In genomic region chr8:121706956-121707355, GRCm38 (mm10) we compare ENCODE assay signal across 23 mouse cellular contexts. TPM values are rescaled to one million over a fixed set of nuclear protein-coding genes. Genes with fewer than 3 reads are reported as not detected.
"Had no signal": no experiment of that assay in that cellular context is flagged by ENCODE, and none has a peak within 500 bp of the region (broad histone marks: within the 10 kb centered on the region; RNA-seq: fewer than 3 reads in every experiment).

No protein-coding gene starts in this region.

- H3K27ac ChIP-seq: heart, adult 2 months; heart, embryonic 13.5 days; heart, embryonic 15.5 days; hindbrain, embryonic 13.5 days; hindbrain, embryonic 15.5 days; hindbrain, postnatal 0 days; kidney, embryonic 15.5 days; limb, embryonic 13.5 days; limb, embryonic 15.5 days; liver, embryonic 12.5 days; liver, embryonic 14.5 days had no signal

- H3K4me3 ChIP-seq: heart, adult 2 months; heart, embryonic 13.5 days; heart, embryonic 15.5 days; hindbrain, embryonic 13.5 days; hindbrain, embryonic 15.5 days; kidney, embryonic 15.5 days; limb, embryonic 13.5 days; limb, embryonic 15.5 days; liver, embryonic 12.5 days had no signal

- H3K9ac ChIP-seq: heart, embryonic 13.5 days; heart, embryonic 15.5 days; hindbrain, embryonic 13.5 days; hindbrain, embryonic 15.5 days; kidney, embryonic 15.5 days; limb, embryonic 13.5 days; limb, embryonic 15.5 days; liver, embryonic 12.5 days; liver, embryonic 14.5 days had no signal

- DNase-seq: gastrocnemius, postnatal 14 days; gastrocnemius, postnatal 36 days; heart, adult 11 months; heart, adult 2 months; heart, postnatal 14 days; heart, postnatal 36 days; kidney, adult 11 months; kidney, postnatal 10 days; layer of hippocampus, postnatal 36 days; left cerebral cortex, postnatal 4 days had no signal

- H3K36me3 ChIP-seq: heart, embryonic 13.5 days; heart, embryonic 15.5 days; hindbrain, embryonic 13.5 days; hindbrain, embryonic 15.5 days; kidney, embryonic 15.5 days; limb, embryonic 13.5 days; limb, embryonic 15.5 days; liver, embryonic 12.5 days had no signal

- ATAC-seq: hindbrain, postnatal 0 days; intestine, embryonic 16.5 days; liver, embryonic 12.5 days had no signal

- H3K9me3 ChIP-seq: heart, embryonic 13.5 days; heart, embryonic 15.5 days; hindbrain, embryonic 13.5 days; hindbrain, embryonic 15.5 days; kidney, embryonic 15.5 days; limb, embryonic 13.5 days; limb, embryonic 15.5 days; liver, embryonic 12.5 days had no signal

- H3K4me1 ChIP-seq: heart, embryonic 13.5 days; heart, embryonic 15.5 days; hindbrain, embryonic 13.5 days; hindbrain, embryonic 15.5 days; limb, embryonic 13.5 days; limb, embryonic 15.5 days; liver, embryonic 12.5 days had no signal

- H3K27me3 ChIP-seq: hindbrain, embryonic 15.5 days; kidney, embryonic 15.5 days; limb, embryonic 15.5 days had no signal

- H3K4me2 ChIP-seq: heart, embryonic 11.5 days; heart, embryonic 13.5 days; heart, embryonic 15.5 days; hindbrain, embryonic 13.5 days; hindbrain, embryonic 15.5 days; kidney, embryonic 15.5 days; limb, embryonic 13.5 days; limb, embryonic 15.5 days; liver, embryonic 12.5 days had no signal

RNA-seq across cellular contexts. Expression of gene Jph3, which starts 22.5 kb away (rescaled TPM):
- polyA plus RNA-seq: liver, adult 2 months; liver, embryonic 14.5 days had no signal
